Mouse (Mus musculus) Patski (cell line): ENCODE measurements around the gene Nxpe4. TPM values are rescaled to one million over a fixed set of nuclear protein-coding genes. Genes with fewer than 3 reads are reported as not detected.

Experiments used
- ATAC-seq: fragments of 100-300 bp; one replicate; pipeline ENCODE4 v1.8.0; 2021
- CTCF ChIA-PET: fragments of 350-600 bp; sonication (Branson Sonifier 250); formaldehyde crosslinking; loops from one replicate; lab custom pipeline; 2022; ENCODE audit warnings: inconsistent platforms; lab: Charles Lee
- POLR2A ChIA-PET: fragments of 350-600 bp; sonication (Branson Sonifier 250); formaldehyde crosslinking; loops from one replicate; lab custom pipeline; 2022; ENCODE audit warnings: antibody characterized with exemption, inconsistent platforms; lab: Charles Lee
- DNase-seq: peaks from one replicate; pipeline ENCODE4 v3.0.0-alpha.2; 2011; ENCODE audit warnings: low read depth, low spot score
- H3K27me3 ChIP-seq: fragments of 371-371 bp; one replicate; pipeline ENCODE4 v1.5.1; 2021
- CTCF ChIP-seq: fragments of 100-300 bp; IDR thresholded peaks from one replicate; pipeline ENCODE4 v1.5.1; 2021
- in situ Hi-C: fragments of 300-500 bp; cut with MboI; formaldehyde crosslinking; loops from 3 replicates; pipeline ENCODE4 v1.11.1; 2018; ENCODE audit warnings: low pct_unique_long_range_greater_than_20kb, mixed read lengths
- polyA plus RNA-seq: library from polyadenylated mRNA; unstranded; gene quantifications from one replicate; pipeline ENCODE4 v1.2.3, GENCODE M21; 2021

Nxpe4 gene
- polyA plus RNA-seq, 1 experiment from 2014 or later, result 3.5 TPM

- H3K27me3 ChIP-seq, result no peaks in the 10 kb centered on the region
- DNase-seq, result no peak
- no peak for ATAC-seq
- no peak for TF ChIP-seq CTCF
- in situ Hi-C loops, result no loop called here
- ChIA-PET CTCF (no interaction called here), POLR2A (interaction anchor here (1.1 kb wide), 1 partner anchor 18 kb away, joined by 5 read pairs; no protein-coding TSS in a partner anchor)
Measured at GRCm38 (mm10) chr9:48240431-48240830, 78.6 kb downstream of the Nxpe4 start.

GRCm38 (mm10) chr9:48241791-48242190 is 80.0 kb downstream of the Nxpe4 start:
- ChIA-PET CTCF (no interaction called here), POLR2A (no interaction called here)
- in situ Hi-C loops, result no loop called here
- H3K27me3 ChIP-seq, result no peaks in the 10 kb centered on the region
- no peak for ATAC-seq
- DNase-seq, result no peak
- no peak for TF ChIP-seq CTCF

- ChIA-PET CTCF (no interaction called here), POLR2A (no interaction called here)
- no peak for DNase-seq
- H3K27me3 ChIP-seq, result no peaks in the 10 kb centered on the region
- no peak for ATAC-seq
- in situ Hi-C loops, result no loop called here
- TF ChIP-seq CTCF, result no peak
Measured at GRCm38 (mm10) chr9:48242756-48243155, 80.9 kb downstream of the Nxpe4 start.

- in situ Hi-C loops, result no loop called here
- no peaks in the 10 kb centered on the region for H3K27me3 ChIP-seq
- DNase-seq (no peak), ATAC-seq (no peak)
- CTCF ChIA-PET, result no interaction called here
- POLR2A ChIA-PET, result interaction anchor here (0.7 to 0.9 kb wide), 3 partner anchors 9 to 215 kb away, joined by 3 read pairs; no protein-coding TSS in a partner anchor
- TF ChIP-seq CTCF, result no peak
Measured at GRCm38 (mm10) chr9:48244175-48244574, 82.4 kb downstream of the Nxpe4 start.

- in situ Hi-C loops, result no loop called here
- ATAC-seq (no peak), DNase-seq (no peak)
- ChIA-PET CTCF (interaction anchor here (0.8 kb wide), 1 partner anchor 9 kb away, joined by 3 read pairs; no protein-coding TSS in a partner anchor), POLR2A (no interaction called here)
- no peak for TF ChIP-seq CTCF
- H3K27me3 ChIP-seq, result no peaks in the 10 kb centered on the region
Measured at GRCm38 (mm10) chr9:48245525-48245924, 83.7 kb downstream of the Nxpe4 start.

GRCm38 (mm10) chr9:48247276-48247675 is 85.5 kb downstream of the Nxpe4 start:
- ChIA-PET CTCF (no interaction called here), POLR2A (interaction anchor here (0.6 kb wide), 1 partner anchor 688 kb away, joined by 3 read pairs; no protein-coding TSS in a partner anchor)
- DNase-seq, result no peak
- no peak for TF ChIP-seq CTCF
- no peaks in the 10 kb centered on the region for H3K27me3 ChIP-seq
- ATAC-seq, result no peak
- in situ Hi-C loops, result no loop called here

- no peak for TF ChIP-seq CTCF
- ATAC-seq, result no peak
- no peaks in the 10 kb centered on the region for H3K27me3 ChIP-seq
- DNase-seq, result no peak
- in situ Hi-C loops, result no loop called here
- ChIA-PET CTCF (no interaction called here), POLR2A (no interaction called here)
Measured at GRCm38 (mm10) chr9:48252236-48252635, 90.4 kb downstream of the Nxpe4 start.

- no peak for ATAC-seq
- no peak for DNase-seq
- ChIA-PET POLR2A (no interaction called here), CTCF (no interaction called here)
- no peaks in the 10 kb centered on the region for H3K27me3 ChIP-seq
- TF ChIP-seq CTCF, result no peak
- in situ Hi-C loops, result no loop called here
Measured at GRCm38 (mm10) chr9:48257001-48257400, 95.2 kb downstream of the Nxpe4 start.

GRCm38 (mm10) chr9:48257741-48258423 is 96.1 kb downstream of the Nxpe4 start:
- POLR2A ChIA-PET, result interaction anchor here (1.0 kb wide), 1 partner anchor 17 kb away, joined by 5 read pairs; no protein-coding TSS in a partner anchor
- in situ Hi-C loops, result no loop called here
- peak; percentile 60 for ATAC-seq

GRCm38 (mm10) chr9:48264616-48265015 is 102.8 kb downstream of the Nxpe4 start:
- CTCF ChIA-PET, result no interaction called here
- no peak for ATAC-seq
- peaks cover 3% of the 10 kb centered on the region for H3K27me3 ChIP-seq
- DNase-seq, result no peak
- in situ Hi-C loops, result loop anchor here (5.0 kb wide), 3 partner anchors 193 to 1532 kb away; no protein-coding TSS in a partner anchor
- POLR2A ChIA-PET, result no interaction called here
- TF ChIP-seq CTCF, result no peak

More at GRCm38 (mm10) chr9:48257741-48258423, 96.1 kb downstream of the Nxpe4 start:
- CTCF ChIA-PET, result interaction anchor here (1.7 kb wide), 1 partner anchor 9 kb away, joined by 6 read pairs; no protein-coding TSS in a partner anchor
- TF ChIP-seq CTCF, result peak; percentile 79
- H3K27me3 ChIP-seq, result no peaks in the 10 kb centered on the region
- DNase-seq, result no peak

GRCm38 (mm10) chr9:48265491-48265890 is 103.7 kb downstream of the Nxpe4 start:
- in situ Hi-C loops, result loop anchor here (5.0 kb wide), 2 partner anchors 192 to 352 kb away; no protein-coding TSS in a partner anchor

More at GRCm38 (mm10) chr9:48265491-48265890, 103.7 kb downstream of the Nxpe4 start:
- peaks cover 3% of the 10 kb centered on the region for H3K27me3 ChIP-seq
- ChIA-PET CTCF (no interaction called here), POLR2A (no interaction called here)
- ATAC-seq (no peak), DNase-seq (no peak)
- no peak for TF ChIP-seq CTCF
